Mouse (Mus musculus): ENCODE data around the gene Phactr2. TPM values are rescaled to one million over a fixed set of nuclear protein-coding genes. Genes with fewer than 3 reads are reported as not detected.

Phactr2 gene
- total and polyA plus RNA-seq, 3 experiments = not detected

- Histone ChIP-seq H3K27me3 (ENCODE audit: control insufficient read depth in 1 of 2, insufficient read depth in 2 of 2, low read length in 2 of 2) (no peaks in the 10 kb centered on the region; a peak in 1 of 4 replicates), H3K36me3 (ENCODE audit: control insufficient read depth in 1 of 2, insufficient read depth in 2 of 2, low read length in 2 of 2) (no peaks in the 10 kb centered on the region), H3K9me3 (replicated peaks; ENCODE audit: insufficient read depth, low read length) (no peaks in the 10 kb centered on the region), H3K9ac (ENCODE audit: control insufficient read depth, low read depth, low read length, poor library complexity, severe bottlenecking) (no peak overlapping the region), H3K79me2 (ENCODE audit: control insufficient read depth, insufficient read depth, low read length, poor library complexity) (no peaks in the 10 kb centered on the region), H3K27ac (ENCODE audit: control insufficient read depth, low read depth, low read length) (no peak overlapping the region), H3K4me3 (ENCODE audit: control insufficient read depth in 1 of 2, insufficient read depth in 1 of 2, low read depth in 2 of 2, low read length in 2 of 2) (no peak overlapping the region), H3K4me1 (ENCODE audit: control insufficient read depth in 1 of 2, insufficient read depth in 2 of 2, low read length in 2 of 2) (no peaks in the 10 kb centered on the region)
- TF ChIP-seq SMC3 (IDR thresholded peaks at IDR 0.05; ENCODE audit: low read depth, low read length) (no peak), MAFK (IDR thresholded peaks at IDR 0.05; ENCODE audit: borderline replicate concordance, low read depth, low read length) (no peak), POLR2AphosphoS2 (IDR thresholded peaks at IDR 0.05; ENCODE audit: low read length) (no peak), RCOR1 (IDR thresholded peaks at IDR 0.05; ENCODE audit: low read depth, low read length) (no peak), POLR2A (IDR thresholded peaks at IDR 0.05; ENCODE audit: control insufficient read depth in 1 of 2, insufficient read depth in 1 of 2, low read depth in 1 of 2, low read length in 2 of 2, poor library complexity in 1 of 2) (no peak), BHLHE40 (IDR thresholded peaks at IDR 0.05; ENCODE audit: borderline replicate concordance, low read depth, low read length) (no peak), ZKSCAN1 (IDR thresholded peaks at IDR 0.05; ENCODE audit: low read depth, low read length) (no peak), POLR2AphosphoS5 (IDR thresholded peaks at IDR 0.05; ENCODE audit: borderline replicate concordance, low read depth, low read length) (no peak), KAT2A (conservative IDR thresholded peaks at IDR 0.05; ENCODE audit: low read depth, low read length) (no peak), ZC3H11A (IDR thresholded peaks at IDR 0.05; ENCODE audit: low read depth, low read length) (no peak), NELFE (IDR thresholded peaks at IDR 0.05; ENCODE audit: low read depth, low read length) (no peak), GATA1 (IDR thresholded peaks at IDR 0.05; ENCODE audit: low read depth, low read length) (no peak), JUND (IDR thresholded peaks at IDR 0.05; ENCODE audit: low read depth, low read length) (no peak), GABPA (IDR thresholded peaks at IDR 0.05; ENCODE audit: low read depth, low read length) (no peak), MYC (IDR thresholded peaks at IDR 0.05; ENCODE audit: low read depth, low read length) (no peak), NRF1 (IDR thresholded peaks at IDR 0.05; ENCODE audit: insufficient read depth, low read depth, low read length, poor library complexity, severe bottlenecking) (no peak), MAZ (IDR thresholded peaks at IDR 0.05; ENCODE audit: low read depth, low read length) (no peak), ELF1 (IDR thresholded peaks at IDR 0.05; ENCODE audit: low read depth, low read length) (no peak), UBTF (IDR thresholded peaks at IDR 0.05; ENCODE audit: borderline replicate concordance, insufficient read depth, low read depth, low read length) (no peak)
- no peak for DNase-seq (ENCODE audit: low read depth, low spot score)
These were observed 241.6 kb downstream of the Phactr2 start for GRCm38 (mm10) chr10:13232443-13233142.

GRCm38 (mm10) chr10:13230716-13231115 is 243.5 kb downstream of the Phactr2 start:
- H3K4me3 ChIP-seq (ENCODE audit: control insufficient read depth in 1 of 2, insufficient read depth in 1 of 2, low read depth in 2 of 2, low read length in 2 of 2) = no peak overlapping the region
- H3K4me1 ChIP-seq (ENCODE audit: control insufficient read depth in 1 of 2, insufficient read depth in 2 of 2, low read length in 2 of 2) = no peaks in the 10 kb centered on the region
- no peaks in the 10 kb centered on the region; a peak in 1 of 4 replicates for H3K27me3 ChIP-seq (ENCODE audit: control insufficient read depth in 1 of 2, insufficient read depth in 2 of 2, low read length in 2 of 2)

More at GRCm38 (mm10) chr10:13230716-13231115, 243.5 kb downstream of the Phactr2 start:
- no peaks in the 10 kb centered on the region for H3K9me3 ChIP-seq (replicated peaks; ENCODE audit: insufficient read depth, low read length)
- no peaks in the 10 kb centered on the region for H3K79me2 ChIP-seq (ENCODE audit: control insufficient read depth, insufficient read depth, low read length, poor library complexity)
- DNase-seq (ENCODE audit: low read depth, low spot score) = no peak
- TF ChIP-seq EP300 (IDR thresholded peaks at IDR 0.05; ENCODE audit: low read depth in 1 of 2, low read length in 2 of 2) = no peak
- no peak overlapping the region for H3K9ac ChIP-seq (ENCODE audit: control insufficient read depth, low read depth, low read length, poor library complexity, severe bottlenecking)
- no peaks in the 10 kb centered on the region for H3K36me3 ChIP-seq (ENCODE audit: control insufficient read depth in 1 of 2, insufficient read depth in 2 of 2, low read length in 2 of 2)
- H3K27ac ChIP-seq (ENCODE audit: control insufficient read depth, low read depth, low read length) = no peak overlapping the region
